Mouse (Mus musculus) kidney, adult 2 months (tissue): ENCODE results near the gene Prlh.

Experiments used
- CTCF ChIP-seq: fragments of 200-500 bp; conservative IDR thresholded peaks from 2 replicates; pipeline ENCODE4 v1.5.1; 2011; ENCODE audit warnings: low read depth, mild to moderate bottlenecking, control low read depth, low read length, moderate library complexity, mixed read lengths; ENCODE audit not compliant: insufficient read depth, insufficient read length
- POLR2A ChIP-seq: fragments of 200-500 bp; IDR thresholded peaks from one replicate; pipeline ENCODE4 v1.6.1; 2011; ENCODE audit warnings: low read depth, low read length, control low read depth

- TF ChIP-seq POLR2A (no peak), CTCF (no peak)
Measured at GRCm38 (mm10) chr1:90968649-90969048, 15.7 kb downstream of the Prlh start.
